Mouse (Mus musculus) neural tube, embryonic 11.5 days (tissue): Measurements from ENCODE around the gene Olfr726. TPM values are rescaled to one million over a fixed set of nuclear protein-coding genes. Genes with fewer than 3 reads are reported as not detected.
A peak's percentile ranks its signal among the peaks of the same experiment; 100 is the strongest.

Experiments
- ATAC-seq: fragments of 200-750 bp; cut with Nextera tagmentation; 2 replicates; pipeline ENCODE4 v1.8.0; 2017; ENCODE audit warnings: moderate number of reproducible peaks, mild to moderate bottlenecking, moderate TSS enrichment, moderate library complexity; ENCODE audit not compliant: insufficient read depth, low FRiP score, low TSS enrichment
- DNase-seq: peaks from one replicate; pipeline ENCODE4 v3.0.0-alpha.2; 2015; ENCODE audit warnings: low spot score
- H3K27ac ChIP-seq: fragments of 300-500 bp; sonication (generic); 2 replicates; pipeline ENCODE4 v1.5.1; 2014; ENCODE audit warnings: low read depth, mild to moderate bottlenecking, low read length
- H3K27me3 ChIP-seq: fragments of 300-500 bp; sonication (generic); 2 replicates; pipeline ENCODE4 v1.6.1; 2014; ENCODE audit warnings: mild to moderate bottlenecking, low read length, mixed read lengths; ENCODE audit not compliant: control insufficient read depth, insufficient read depth
- H3K36me3 ChIP-seq: fragments of 300-500 bp; sonication (generic); 2 replicates; pipeline ENCODE4 v1.6.1; 2014; ENCODE audit warnings: mild to moderate bottlenecking, low read length, moderate library complexity, mixed read lengths; ENCODE audit not compliant: control insufficient read depth, insufficient read depth
- H3K4me1 ChIP-seq: fragments of 300-500 bp; sonication (generic); 2 replicates; pipeline ENCODE4 v1.6.1; 2014; ENCODE audit warnings: low read length, mixed read lengths; ENCODE audit not compliant: control insufficient read depth, insufficient read depth
- H3K4me2 ChIP-seq: fragments of 300-500 bp; sonication (generic); 2 replicates; pipeline ENCODE4 v1.6.1; 2014; ENCODE audit warnings: low read depth, mild to moderate bottlenecking, moderate library complexity
- H3K4me3 ChIP-seq: fragments of 300-500 bp; sonication (generic); 2 replicates; pipeline ENCODE4 v1.5.1; 2014; ENCODE audit warnings: low read depth, low read length
- H3K9ac ChIP-seq: fragments of 300-500 bp; sonication (generic); 2 replicates; pipeline ENCODE4 v1.6.1; 2014; ENCODE audit warnings: mild to moderate bottlenecking, low read length
- H3K9me3 ChIP-seq: fragments of 300-500 bp; sonication (generic); 2 replicates; pipeline ENCODE4 v1.6.1; 2016; ENCODE audit warnings: low read length; ENCODE audit not compliant: control insufficient read depth
- WGBS: fragments of 180-500 bp; shearing (Covaris S2); extraction: QIAGEN DNeasy Blood & Tissue Kit; methylation state at CpG from one replicate; pipeline ENCODE4 v1.1.7; 2014; 5-methylcytosine and 5-hydroxymethylcytosine counted together
- polyA plus RNA-seq: library from polyadenylated mRNA; unstranded; fragments of >200 nt; fragmentation: Nextera tagmentation; extraction: Ambion mirVana; gene quantifications from 2 replicates; pipeline ENCODE4 v1.2.1, GENCODE M21; 2014

The Olfr726 gene
- not detected in 2 replicates for polyA plus RNA-seq

DNA sequence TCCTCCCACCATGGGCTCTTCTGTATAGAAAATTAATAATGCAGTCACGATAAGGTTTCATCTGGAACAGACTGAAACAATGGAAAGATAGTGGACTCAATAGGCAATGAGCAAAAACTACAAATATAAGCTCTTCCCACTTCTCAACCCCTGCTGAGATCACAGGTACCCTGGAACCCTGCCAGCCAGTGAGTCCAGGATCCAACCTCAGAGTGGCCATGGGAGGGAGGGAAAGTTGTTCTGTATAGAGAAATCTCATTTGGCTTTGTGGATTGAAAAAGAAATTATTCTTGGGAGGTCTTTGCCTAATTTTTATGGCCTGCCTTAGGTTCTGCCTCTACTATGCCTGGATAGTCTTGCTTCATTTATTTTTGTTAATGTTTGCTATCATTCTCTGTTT, at the start of gene Olfr726:
Gene Olfr726 (minus strand): TSS at position 101 of the 400 bp plus-strand sequence.
- DNase-seq: no peak
- Histone ChIP-seq H3K9me3 (no peaks in the 10 kb centered on the region), H3K27me3 (no peaks in the 10 kb centered on the region), H3K36me3 (no peaks in the 10 kb centered on the region), H3K9ac (no peak within 1 kb of the TSS), H3K27ac (no peak within 1 kb of the TSS), H3K4me2 (no peak within 1 kb of the TSS), H3K4me1 (no peaks in the 10 kb centered on the region), H3K4me3 (no peak within 1 kb of the TSS)
- 88% methylated on average over 1 of the region's 1 CpGs for WGBS
- no peak for ATAC-seq

DNA sequence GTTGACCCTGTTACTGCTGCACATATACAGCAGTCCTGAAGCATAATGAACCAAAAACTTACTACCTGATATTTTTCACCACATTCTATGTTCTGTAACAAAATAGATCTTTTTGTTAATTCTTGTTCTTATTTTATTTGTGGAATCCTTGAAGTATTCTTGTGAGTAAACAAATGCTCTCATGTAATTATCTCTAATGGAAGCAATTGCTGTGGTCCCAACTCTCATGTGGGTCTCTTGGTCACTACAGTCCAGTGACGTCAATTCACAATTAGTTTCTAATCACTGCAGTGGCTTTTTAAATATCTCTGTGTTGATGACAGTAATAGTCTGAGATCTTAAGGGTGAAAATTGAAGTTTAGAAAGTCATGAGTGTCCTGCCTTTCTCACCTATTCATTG, 32.1 kb upstream of the Olfr726 start, which contains the start of gene Olfr727:
Gene Olfr727 (plus strand): TSS at position 301 of the 400 bp plus-strand sequence.
- 95% methylated on average over 1 of the region's 1 CpGs for WGBS
- H3K4me2 ChIP-seq: no peak within 1 kb of the TSS
- H3K4me3 ChIP-seq: no peak within 1 kb of the TSS
- H3K36me3 ChIP-seq: no peaks in the 10 kb centered on the region
- H3K4me1 ChIP-seq: no peaks in the 10 kb centered on the region
- ATAC-seq (no peak), DNase-seq (no peak)
- H3K27ac ChIP-seq: no peak within 1 kb of the TSS
- H3K27me3 ChIP-seq: no peaks in the 10 kb centered on the region
- H3K9me3 ChIP-seq: no peaks in the 10 kb centered on the region
- H3K9ac ChIP-seq: no peak within 1 kb of the TSS

GRCm38 (mm10) chr14:50062733-50063104, 28.0 kb downstream of the Olfr726 start:
- DNase-seq (no peak), ATAC-seq (peak; percentile 31)
- no peaks in the 10 kb centered on the region for H3K9me3 ChIP-seq
- H3K9ac ChIP-seq: no peak overlapping the region; the same call in 1 of the 2 replicates
- no peaks in the 10 kb centered on the region for H3K36me3 ChIP-seq
- WGBS: 2% methylated on average over 4 of the region's 4 CpGs
- H3K27ac ChIP-seq: no peak overlapping the region
- no peaks in the 10 kb centered on the region for H3K4me1 ChIP-seq
- H3K4me2 ChIP-seq: peak overlapping the region; percentile 58
- no peaks in the 10 kb centered on the region for H3K27me3 ChIP-seq
- peak overlapping the region; percentile 71 for H3K4me3 ChIP-seq

DNA sequence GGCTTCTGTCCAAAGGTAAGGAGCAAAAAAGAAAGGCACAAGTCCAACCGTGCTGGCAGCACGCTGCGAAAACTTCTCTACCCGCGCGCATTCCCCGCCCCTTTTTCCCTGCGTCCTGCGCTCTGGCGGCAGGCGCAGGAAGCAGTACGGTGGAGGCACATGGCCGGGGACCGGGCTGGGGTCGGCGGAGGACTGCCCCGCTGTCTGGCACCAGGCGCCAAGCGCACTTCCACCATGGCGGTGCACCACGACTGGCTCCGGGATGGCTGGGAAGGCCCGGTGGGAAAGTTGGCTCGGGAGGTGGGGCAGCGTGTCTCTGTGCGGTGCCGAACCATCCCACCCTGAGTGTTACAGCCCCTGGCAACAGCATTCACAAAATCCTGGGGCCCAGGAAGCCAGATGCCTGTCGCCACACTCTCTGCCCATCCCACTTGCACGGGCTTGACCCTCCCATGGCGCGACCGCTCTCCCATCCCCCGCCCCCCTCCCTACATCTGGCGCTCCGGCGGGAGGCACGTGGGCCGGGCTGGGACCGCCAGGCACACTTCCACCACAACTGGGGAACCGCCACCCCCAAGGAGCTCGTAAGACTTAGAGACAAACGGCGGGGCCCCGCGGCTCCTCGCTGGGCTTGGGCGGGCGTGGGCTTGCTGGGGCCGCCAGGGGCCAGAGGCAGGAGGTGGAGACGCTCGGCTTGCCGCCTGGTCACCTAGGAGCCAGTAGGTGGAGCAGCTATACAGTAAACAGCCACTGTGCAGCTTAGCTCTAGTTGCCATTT, 28.6 kb downstream of the Olfr726 start:
- Histone ChIP-seq H3K4me2 (peak overlapping the region; percentile 58), H3K27ac (peak overlapping the region; percentile 76), H3K27me3 (no peaks in the 10 kb centered on the region), H3K4me1 (no peaks in the 10 kb centered on the region), H3K36me3 (no peaks in the 10 kb centered on the region), H3K4me3 (peak overlapping the region; percentile 71), H3K9me3 (no peaks in the 10 kb centered on the region), H3K9ac (peak overlapping the region; percentile 73)
- DNase-seq (peak; percentile 86), ATAC-seq (peak; percentile 95)
- under 1% methylated on average over 52 of the region's 52 CpGs for WGBS

DNA sequence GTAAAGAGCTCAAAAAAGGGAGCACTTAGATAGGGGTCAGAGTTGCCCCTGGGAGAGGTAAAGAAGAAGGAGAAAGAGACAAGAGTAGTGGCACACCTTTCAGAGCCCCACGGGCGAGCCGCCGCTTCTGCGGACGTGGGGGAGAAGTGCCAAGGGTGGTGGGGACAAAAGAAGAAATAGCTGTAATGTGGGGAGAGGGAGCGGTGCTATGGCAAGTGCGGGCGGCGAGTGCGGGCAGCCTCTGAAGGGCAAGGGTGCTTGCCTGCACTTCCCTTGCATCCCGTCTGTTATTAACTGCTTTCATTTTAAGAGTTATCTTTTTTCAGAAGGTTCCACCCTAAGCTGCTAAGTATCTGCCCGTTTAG, 29.2 kb downstream of the Olfr726 start:
- WGBS: 0% methylated on average over 10 of the region's 13 CpGs
- peak overlapping the region; percentile 76 for H3K27ac ChIP-seq
- no peak for DNase-seq

GRCm38 (mm10) chr14:50061179-50061578, 29.6 kb downstream of the Olfr726 start:
- H3K36me3 ChIP-seq: no peaks in the 10 kb centered on the region
- WGBS: 22% methylated on average over 11 of the region's 11 CpGs
- ATAC-seq (no peak), DNase-seq (peak; percentile 48)
- no peaks in the 10 kb centered on the region for H3K27me3 ChIP-seq
- peak overlapping the region; percentile 58 for H3K4me2 ChIP-seq
- no peaks in the 10 kb centered on the region for H3K9me3 ChIP-seq
- H3K9ac ChIP-seq: peak overlapping the region; percentile 73
- H3K27ac ChIP-seq: no peak overlapping the region
- peak overlapping the region; percentile 71 for H3K4me3 ChIP-seq
- H3K4me1 ChIP-seq: no peaks in the 10 kb centered on the region

More for the DNA sequence above, 29.2 kb downstream of the Olfr726 start:
- Histone ChIP-seq H3K4me2 (peak overlapping the region; percentile 58), H3K9me3 (no peaks in the 10 kb centered on the region), H3K4me3 (peak overlapping the region; percentile 71), H3K27me3 (no peaks in the 10 kb centered on the region), H3K36me3 (no peaks in the 10 kb centered on the region), H3K4me1 (no peaks in the 10 kb centered on the region), H3K9ac (peak overlapping the region; percentile 73)
- ATAC-seq: peak; percentile 5; the same call in 1 of the 2 replicates

- Histone ChIP-seq H3K4me3 (no peak within 1 kb of the TSS), H3K4me2 (no peak within 1 kb of the TSS), H3K9me3 (no peaks in the 10 kb centered on the region), H3K27me3 (no peaks in the 10 kb centered on the region), H3K27ac (no peak within 1 kb of the TSS), H3K9ac (no peak within 1 kb of the TSS), H3K36me3 (no peaks in the 10 kb centered on the region), H3K4me1 (no peaks in the 10 kb centered on the region)
- DNase-seq (no peak), ATAC-seq (no peak)
Measured at GRCm38 (mm10) chr14:50040275-50040674, 50.5 kb downstream of the Olfr726 start, which contains the start of gene Olfr725. Gene Olfr725, minus strand, starts transcription at chr14:50040375.
